Mouse (Mus musculus) regulatory T cell (primary cell): Measurements from ENCODE around the gene Abtb1.

Source experiments
- in situ Hi-C: fragments of 300-600 bp; cut with MboI, MseI; formaldehyde crosslinking; loops from one replicate; pipeline ENCODE4 v1.15.1; 2025; ENCODE audit warnings: high pct_unique_total_duplicates

The Abtb1 gene

GRCm38 (mm10) chr6:88830112-88830702, 11.6 kb downstream of the Abtb1 start:
- in situ Hi-C loops, result no loop called here

GRCm38 (mm10) chr6:88829579-88829978, 12.2 kb downstream of the Abtb1 start:
- in situ Hi-C loops, result no loop called here

- in situ Hi-C loops, result no loop called here
Observed at GRCm38 (mm10) chr6:88828206-88829009, 13.4 kb downstream of the Abtb1 start.

- in situ Hi-C loops, result no loop called here
Observed at GRCm38 (mm10) chr6:88827395-88828205, 14.2 kb downstream of the Abtb1 start.

- in situ Hi-C loops, result no loop called here
Observed at GRCm38 (mm10) chr6:88826965-88827364, 14.8 kb downstream of the Abtb1 start.

- in situ Hi-C loops, result no loop called here
Observed at GRCm38 (mm10) chr6:88826545-88826944, 15.2 kb downstream of the Abtb1 start.

GRCm38 (mm10) chr6:88826088-88826487, 15.7 kb downstream of the Abtb1 start:
- in situ Hi-C loops, result no loop called here

GRCm38 (mm10) chr6:88824183-88824582, 17.6 kb downstream of the Abtb1 start:
- in situ Hi-C loops, result no loop called here

GRCm38 (mm10) chr6:88821901-88822300, 19.9 kb downstream of the Abtb1 start:
- in situ Hi-C loops, result no loop called here

- in situ Hi-C loops, result no loop called here
Observed at GRCm38 (mm10) chr6:88821294-88821693, 20.5 kb downstream of the Abtb1 start.

- in situ Hi-C loops, result no loop called here
Observed at GRCm38 (mm10) chr6:88820853-88821252, 20.9 kb downstream of the Abtb1 start.

- in situ Hi-C loops, result no loop called here
Observed at GRCm38 (mm10) chr6:88816913-88817312, 24.9 kb downstream of the Abtb1 start.

- in situ Hi-C loops, result no loop called here
Observed at GRCm38 (mm10) chr6:88815489-88815888, 26.3 kb downstream of the Abtb1 start.

- in situ Hi-C loops, result no loop called here
Observed at GRCm38 (mm10) chr6:88815036-88815435, 26.7 kb downstream of the Abtb1 start.

GRCm38 (mm10) chr6:88813832-88814231, 28.0 kb downstream of the Abtb1 start:
- in situ Hi-C loops, result no loop called here

- in situ Hi-C loops, result no loop called here
Observed at GRCm38 (mm10) chr6:88812886-88813285, 28.9 kb downstream of the Abtb1 start.

- in situ Hi-C loops, result no loop called here
Observed at GRCm38 (mm10) chr6:88811880-88812400, 29.8 kb downstream of the Abtb1 start.

GRCm38 (mm10) chr6:88811396-88811795, 30.4 kb downstream of the Abtb1 start:
- in situ Hi-C loops, result no loop called here

- in situ Hi-C loops, result no loop called here
Observed at GRCm38 (mm10) chr6:88810291-88810690, 31.5 kb downstream of the Abtb1 start.

GRCm38 (mm10) chr6:88809091-88810037, 32.4 kb downstream of the Abtb1 start:
- in situ Hi-C loops, result no loop called here
